Mouse (Mus musculus) heart, postnatal 36 days (tissue): Measurements from ENCODE around the gene Slc17a7. TPM values are rescaled to one million over a fixed set of nuclear protein-coding genes. Genes with fewer than 3 reads are reported as not detected.
"Not testable (repeated sequence)": the region's sequence is repeated elsewhere in the genome, so short reads cannot be mapped to it uniquely, and the experiment has no call there.

ENCODE experiments used
- DNase-seq, 2 experiments: peaks; one replicate each; pipeline ENCODE4 v3.0.0; 2021 to 2022
- intact Hi-C: fragments of 180-260 bp; cut with DNase I; formaldehyde crosslinking; loops from one replicate; pipeline ENCODE4 v1.15.1; 2025
- total RNA-seq, 2 experiments: library from RNA; stranded (reverse); gene quantifications; 2 replicates each; pipeline ENCODE4 v1.2.3; 2021

Gene Slc17a7
- total RNA-seq, 2 experiments from 2014 or later = 19.7 to 21.0 TPM

DNA sequence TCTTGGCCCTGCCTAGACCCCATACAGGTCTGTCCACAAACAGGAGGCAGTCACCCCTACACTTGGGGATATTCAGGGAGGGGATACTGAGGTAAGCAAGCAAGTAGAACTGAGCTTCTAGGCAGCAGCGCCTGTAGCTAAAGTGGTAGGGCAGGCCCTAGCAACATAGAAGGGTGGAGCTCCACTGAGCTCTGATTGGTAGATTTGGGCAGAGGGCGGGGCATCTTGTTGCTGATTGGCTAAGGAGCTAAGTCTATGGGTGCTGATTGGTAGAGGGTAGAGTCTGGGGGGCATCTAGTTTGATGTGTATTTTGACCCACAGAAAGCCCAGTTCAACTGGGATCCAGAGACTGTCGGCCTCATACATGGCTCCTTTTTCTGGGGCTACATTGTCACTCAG is 5.7 kb downstream of the Slc17a7 start:
- intact Hi-C loops = no loop called here

DNA sequence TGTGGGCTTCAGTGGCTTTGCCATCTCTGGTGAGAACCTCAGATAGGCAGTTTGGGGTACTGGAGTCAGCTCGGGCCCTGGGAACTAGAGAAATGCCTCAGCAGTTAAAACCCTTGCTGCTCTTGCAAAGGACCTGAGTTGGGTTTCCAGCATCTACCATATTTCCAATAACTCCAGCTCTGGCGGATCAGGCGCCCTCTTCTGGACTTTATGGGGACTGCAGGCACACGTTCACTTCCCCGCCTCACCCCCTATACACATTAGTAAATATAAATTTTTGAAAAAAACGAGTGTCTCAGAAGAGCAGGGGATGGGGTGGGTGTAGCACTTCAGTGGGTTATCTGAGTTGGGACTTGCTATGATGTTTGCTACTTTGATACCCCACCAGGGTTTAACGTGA is 9.2 kb downstream of the Slc17a7 start:
- intact Hi-C loops = no loop called here
- peak in 1 of 2 experiments; percentile 33 for DNase-seq

More for the DNA sequence above, 5.7 kb downstream of the Slc17a7 start:
- DNase-seq = no peak

DNA sequence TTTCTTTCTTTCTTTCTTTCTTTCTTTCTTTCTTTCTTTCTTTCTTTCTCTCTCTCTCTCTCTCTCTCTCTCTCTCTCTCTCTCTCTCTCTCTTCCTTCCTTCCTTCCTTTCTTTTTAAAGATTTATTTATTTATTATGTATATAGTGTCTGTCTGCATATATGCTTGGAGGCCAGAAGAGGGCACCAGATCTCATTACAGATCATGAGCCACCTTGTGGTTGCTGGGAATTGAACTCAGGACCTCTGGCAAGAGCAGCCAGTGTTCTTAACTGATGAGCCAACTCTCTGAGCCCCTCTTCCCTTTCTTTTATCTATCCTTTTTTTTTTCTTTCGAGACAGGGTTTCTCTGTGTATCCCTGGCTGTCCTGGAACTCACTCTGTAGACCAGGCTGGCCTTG is 10.0 kb downstream of the Slc17a7 start:
- intact Hi-C loops, DNase-seq: not testable (repeated sequence)

DNA sequence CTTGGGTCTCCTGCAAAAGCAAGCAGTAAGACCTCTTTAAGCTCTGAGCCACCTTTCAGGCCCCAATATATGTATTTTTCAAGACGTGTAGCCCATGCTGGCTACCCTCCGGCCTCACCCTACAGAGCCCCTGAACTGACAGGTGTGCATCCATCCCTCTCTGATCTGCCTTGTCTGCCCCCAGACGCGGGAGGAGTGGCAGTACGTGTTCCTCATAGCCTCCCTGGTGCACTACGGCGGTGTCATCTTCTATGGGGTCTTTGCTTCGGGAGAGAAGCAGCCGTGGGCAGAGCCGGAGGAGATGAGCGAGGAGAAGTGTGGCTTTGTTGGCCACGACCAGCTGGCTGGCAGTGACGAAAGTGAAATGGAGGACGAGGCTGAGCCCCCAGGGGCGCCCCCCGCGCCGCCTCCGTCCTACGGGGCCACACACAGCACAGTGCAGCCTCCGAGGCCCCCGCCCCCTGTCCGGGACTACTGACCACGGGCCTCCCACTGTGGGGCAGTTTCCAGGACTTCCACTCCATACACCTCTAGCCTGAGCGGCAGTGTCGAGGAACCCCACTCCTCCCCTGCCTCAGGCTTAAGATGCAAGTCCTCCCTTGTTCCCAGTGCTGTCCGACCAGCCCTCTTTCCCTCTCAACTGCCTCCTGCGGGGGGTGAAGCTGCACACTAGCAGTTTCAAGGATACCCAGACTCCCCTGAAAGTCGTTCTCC is 11.0 kb downstream of the Slc17a7 start:
- intact Hi-C loops = no loop called here
- DNase-seq = no peak

DNA sequence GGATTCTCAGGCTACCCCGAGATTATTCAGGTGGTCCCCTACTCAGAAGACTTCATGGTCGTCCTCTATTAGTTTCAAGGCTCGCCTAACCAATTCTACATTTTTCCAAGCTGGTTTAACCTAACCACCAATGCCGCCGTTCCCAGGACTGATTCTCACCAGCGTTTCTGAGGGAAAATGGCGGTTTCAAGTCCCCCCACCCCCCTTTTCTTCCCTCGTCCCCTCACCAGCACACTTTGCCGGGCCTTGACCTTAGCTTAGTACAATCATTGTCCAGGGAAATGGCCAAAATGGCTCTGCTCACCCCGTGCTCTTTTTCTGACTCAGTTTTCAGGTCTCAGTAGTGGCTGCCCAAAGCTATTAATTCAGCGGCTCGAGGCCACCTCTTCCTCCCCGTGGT is 11.6 kb downstream of the Slc17a7 start:
- intact Hi-C loops = no loop called here
- no peak for DNase-seq

DNA sequence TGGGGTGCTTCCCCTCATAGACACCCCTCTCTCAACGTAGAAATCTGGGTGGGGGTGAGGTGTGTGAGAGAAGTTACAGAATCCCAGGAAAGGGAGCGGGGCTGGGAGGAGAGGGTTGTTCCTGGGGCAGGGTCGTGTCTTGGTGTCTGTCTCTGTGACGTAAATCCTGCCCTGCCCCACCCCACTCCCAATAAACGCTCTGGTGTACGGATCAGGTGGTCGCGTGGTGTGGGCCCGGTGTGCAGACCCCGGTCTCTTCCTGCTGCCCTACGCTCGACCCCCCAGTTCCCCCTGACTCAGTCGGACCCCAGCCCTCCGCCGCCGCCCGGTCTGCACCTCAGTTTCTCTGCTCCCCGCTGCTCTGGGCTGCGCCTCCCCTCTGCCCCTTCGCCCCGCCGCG is 12.2 kb downstream of the Slc17a7 start:
- no peak for DNase-seq
- intact Hi-C loops = no loop called here

DNA sequence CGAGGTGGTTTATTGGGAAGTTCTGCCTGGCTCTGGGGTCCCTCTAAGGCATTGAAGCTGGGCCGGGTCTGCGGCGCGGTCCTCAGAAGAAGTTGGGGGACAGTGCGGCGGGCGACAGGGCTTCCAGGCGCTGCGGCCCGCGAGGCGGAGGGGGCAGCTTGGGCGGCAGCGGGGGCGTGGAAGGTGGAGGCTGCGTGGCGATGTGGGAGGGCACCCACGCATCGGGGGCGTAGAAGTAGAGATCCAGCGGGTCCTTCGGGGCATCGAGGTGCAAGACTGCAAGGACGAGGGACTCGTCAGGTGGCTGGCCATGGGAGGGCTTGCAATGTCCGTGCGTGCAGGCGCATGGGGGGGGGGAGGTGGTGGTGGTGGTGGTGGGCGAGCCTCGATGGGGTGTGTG is 12.6 kb downstream of the Slc17a7 start:
- intact Hi-C loops = no loop called here
- DNase-seq = no peak

DNA sequence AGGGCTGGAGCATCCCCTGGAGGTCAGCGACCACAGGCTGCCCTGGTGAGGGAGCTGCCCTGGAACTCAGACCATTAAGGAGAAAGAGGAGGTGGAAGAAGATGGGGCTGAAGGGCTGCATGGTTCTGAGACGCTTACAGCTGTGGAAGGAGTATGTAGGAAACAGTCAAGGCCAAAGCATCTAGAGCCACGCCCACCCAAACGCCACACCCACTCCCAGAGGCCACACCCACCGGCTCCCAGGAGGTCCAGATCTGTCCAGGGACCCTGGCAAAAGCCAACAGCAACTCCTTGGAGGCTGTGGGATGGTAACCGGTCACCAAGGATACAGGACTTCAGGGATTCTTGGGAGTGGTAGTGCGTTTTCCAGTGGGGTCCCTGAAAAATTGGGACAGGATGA is 14.8 kb downstream of the Slc17a7 start:
- DNase-seq = no peak
- intact Hi-C loops = no loop called here

DNA sequence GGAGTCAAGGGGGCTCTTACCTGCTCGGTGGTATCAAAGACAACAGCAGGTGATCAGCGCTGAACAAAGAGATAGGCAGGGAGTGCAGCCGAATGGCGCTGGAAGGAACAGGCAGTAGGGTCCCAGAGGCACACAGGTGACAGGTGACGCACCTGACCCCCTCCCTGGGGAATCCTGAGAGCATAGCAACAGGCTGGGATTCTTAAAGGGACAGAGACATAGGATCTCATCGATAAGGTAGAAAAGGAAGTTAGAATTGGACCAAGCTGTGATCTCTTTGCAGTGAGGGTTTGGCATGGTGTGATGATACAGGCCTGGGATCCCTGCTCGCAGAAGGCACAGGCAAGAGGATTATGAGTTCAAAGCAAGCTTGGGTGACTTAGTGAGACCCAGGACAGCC is 15.7 kb downstream of the Slc17a7 start, which contains the start of gene Gfy:
Gfy (minus strand) TSS at position 101 of the 400 bp plus-strand sequence.
- intact Hi-C loops = no loop called here
- DNase-seq = no peak

DNA sequence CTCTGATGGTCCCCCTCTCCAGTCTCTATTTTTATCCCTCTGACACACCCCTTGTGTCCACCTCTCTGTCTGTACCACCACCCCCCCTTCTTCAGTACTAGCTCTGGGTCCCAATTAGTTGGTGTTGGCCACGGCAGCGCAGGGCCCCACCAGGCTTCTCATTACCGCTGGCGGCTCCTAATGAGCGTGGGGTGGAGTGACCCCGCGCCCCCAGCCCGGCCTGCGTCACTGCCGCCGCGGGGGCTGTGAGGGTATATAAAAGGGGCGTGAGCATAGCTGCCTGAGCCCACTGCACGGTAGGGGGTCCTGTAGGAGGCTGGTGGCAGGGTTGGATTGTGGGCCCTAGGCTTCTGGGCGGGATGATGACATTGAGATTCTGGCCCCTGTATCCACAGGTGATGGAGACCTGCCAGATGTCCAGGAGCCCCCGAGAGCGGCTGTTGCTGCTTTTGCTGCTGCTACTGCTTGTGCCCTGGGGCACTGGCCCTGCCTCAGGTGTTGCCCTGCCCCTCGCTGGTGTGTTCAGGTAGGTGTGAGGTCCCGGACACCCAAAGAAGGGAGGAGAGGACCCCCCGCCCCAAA is 17.2 kb downstream of the Slc17a7 start, which contains the start of gene Pth2:
Pth2 (plus strand) TSS at position 100 of the 582 bp plus-strand sequence.
- no peak for DNase-seq
- intact Hi-C loops = no loop called here

DNA sequence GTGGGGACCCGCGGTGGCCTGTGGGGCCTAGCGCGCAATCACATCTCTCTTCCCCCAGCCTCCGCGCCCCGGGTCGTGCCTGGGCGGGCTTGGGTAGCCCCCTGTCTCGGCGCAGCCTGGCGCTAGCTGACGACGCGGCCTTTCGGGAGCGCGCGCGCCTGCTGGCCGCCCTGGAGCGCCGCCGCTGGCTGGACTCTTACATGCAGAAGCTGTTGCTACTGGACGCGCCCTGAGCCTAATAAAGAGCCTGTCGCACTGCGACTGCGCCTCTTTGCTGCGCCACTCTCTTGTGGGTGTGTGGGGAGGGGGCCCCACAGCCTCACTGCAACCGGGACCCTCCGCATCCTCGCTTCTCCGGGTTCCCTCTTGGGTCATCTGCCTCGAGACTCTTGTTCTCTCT is 17.8 kb downstream of the Slc17a7 start:
- DNase-seq = no peak
- intact Hi-C loops = no loop called here

DNA sequence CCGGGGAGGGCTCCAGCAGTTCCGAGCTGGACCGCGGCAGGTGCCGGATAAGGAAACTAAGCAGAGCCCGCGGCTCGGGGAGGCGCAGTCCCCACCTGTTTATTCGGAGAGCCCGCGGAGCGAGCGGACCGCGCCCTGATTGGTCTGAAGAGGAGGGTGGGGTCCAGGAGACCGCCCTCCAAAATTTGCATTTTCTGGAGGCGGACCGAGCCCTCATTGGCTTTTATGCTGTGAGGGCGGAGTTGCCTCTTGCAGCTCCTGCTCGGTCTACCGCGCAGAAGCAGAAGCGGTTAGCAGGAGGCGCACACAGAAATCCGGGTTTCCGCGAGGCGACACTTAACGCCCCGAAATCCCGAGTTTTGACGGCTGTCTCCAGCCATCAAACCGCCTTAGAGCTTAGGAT is 18.5 kb downstream of the Slc17a7 start:
- peak; percentile 82 to 84 for DNase-seq
- intact Hi-C loops = no loop called here

DNA sequence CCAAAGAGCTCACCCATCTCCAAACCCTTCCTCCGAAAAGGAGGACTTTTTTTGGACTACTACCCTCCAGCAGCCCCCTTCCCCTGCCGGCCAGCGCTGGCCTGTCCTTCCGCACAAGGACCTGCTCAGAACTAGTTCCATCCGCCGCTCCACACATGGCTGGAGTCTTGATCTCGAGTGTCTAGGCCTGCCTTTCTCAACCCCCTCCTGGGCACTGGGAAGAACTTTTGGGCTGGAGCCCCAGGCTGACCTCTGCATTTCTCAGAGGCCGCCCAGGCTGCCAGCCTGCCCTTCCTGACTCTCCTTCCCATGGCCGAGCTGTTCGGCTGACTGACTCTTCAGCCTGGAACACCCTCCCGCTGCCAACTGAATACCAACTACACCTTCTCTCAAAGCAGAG is 18.9 kb downstream of the Slc17a7 start:
- intact Hi-C loops = no loop called here
- no peak for DNase-seq

DNA sequence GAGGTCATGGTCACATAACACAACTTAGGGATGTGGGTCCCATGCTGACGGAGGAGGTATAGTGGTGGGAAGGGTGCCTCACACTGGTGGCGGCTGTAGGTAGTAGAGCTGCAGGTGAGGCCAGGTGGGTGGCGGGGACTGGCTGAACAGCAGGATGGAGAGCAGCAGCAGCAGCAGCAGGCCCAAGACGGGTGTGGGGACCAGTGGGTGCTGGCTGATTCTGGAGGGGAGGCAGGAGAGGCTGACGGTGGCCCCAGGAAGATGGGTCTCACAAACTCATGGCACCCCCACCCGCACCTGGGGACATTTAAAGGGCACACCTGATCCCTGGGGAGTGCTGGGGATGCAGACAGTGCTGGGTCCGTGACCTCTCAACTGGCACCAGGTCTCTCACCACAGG is 19.9 kb downstream of the Slc17a7 start:
- intact Hi-C loops = no loop called here
- no peak for DNase-seq

DNA sequence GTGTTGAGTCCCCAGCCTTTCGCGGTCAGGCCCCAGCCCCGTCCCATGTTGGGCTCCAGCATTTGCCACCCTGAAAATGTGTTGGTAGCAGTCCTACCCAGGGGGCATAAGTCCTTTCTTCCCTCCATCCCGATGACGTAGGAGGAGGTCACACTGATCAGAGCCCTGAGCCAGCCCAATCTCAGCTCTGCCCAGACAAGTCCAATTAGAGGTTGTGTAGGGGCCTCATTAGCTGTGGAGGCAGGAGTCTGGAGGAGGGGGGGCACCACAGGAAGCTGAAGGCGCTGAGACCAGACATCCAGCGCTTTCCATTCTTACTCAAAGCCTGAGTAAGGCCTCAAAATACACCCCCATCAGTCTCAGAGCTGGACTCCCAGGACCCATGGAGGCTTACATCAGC is 22.2 kb downstream of the Slc17a7 start:
- no peak for DNase-seq
- intact Hi-C loops = no loop called here

DNA sequence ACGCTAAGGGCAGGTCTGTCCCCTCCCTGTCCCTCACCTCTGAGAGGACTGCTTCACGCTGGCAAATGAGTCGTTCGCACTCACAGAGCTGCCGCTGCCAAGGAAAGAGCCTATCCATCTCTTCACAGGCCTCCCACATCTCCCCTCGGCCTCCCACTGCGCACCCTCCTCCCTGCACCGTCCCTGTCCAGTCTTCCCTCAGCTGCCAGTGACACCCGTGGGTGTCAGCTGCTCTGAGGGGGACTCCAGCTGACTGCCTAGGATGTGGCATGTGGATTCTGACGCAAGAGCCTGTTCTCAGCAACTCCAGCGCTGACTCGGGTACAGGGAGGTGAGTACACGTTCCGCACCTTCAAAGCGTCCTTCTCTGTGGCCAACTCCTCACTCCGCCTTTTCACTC is 25.9 kb downstream of the Slc17a7 start:
- intact Hi-C loops = no loop called here
- no peak for DNase-seq

DNA sequence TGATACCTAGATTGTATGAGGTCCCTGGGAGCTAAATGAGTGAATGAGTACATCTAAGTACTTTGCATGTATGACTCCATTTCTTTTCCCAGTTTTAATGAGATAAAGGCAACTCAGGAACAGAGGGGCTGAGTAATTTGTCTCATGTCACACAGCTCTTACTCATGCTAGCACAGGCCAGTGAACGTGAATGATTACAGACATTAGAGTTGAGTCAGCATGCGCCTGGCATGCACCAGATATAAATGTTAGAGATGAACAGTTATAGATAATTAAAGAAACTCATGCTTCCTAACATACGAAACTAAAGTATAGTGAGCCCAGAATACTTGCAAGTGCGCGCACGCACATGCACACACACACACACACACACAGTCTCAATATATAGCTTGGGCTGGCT is 26.4 kb downstream of the Slc17a7 start:
- DNase-seq = no peak
- intact Hi-C loops = no loop called here

DNA sequence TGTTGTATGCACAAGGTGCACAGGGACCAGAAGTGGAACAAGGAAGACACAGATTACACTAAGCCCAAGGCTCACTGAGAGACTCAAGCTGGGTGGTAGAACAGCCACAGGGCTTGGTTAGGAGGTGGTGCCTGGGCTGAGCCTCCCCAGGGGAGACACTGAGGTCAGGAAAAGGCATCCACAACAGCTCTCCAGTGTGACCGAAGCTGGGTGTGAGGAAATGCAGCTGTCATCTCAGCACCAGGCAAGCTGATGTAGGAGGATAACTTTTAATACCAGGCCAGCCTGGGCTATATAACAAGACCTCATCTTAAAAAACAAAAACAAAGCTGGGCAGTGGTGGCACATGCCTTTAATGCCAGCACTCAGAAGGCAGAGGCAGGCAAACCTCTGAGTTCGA is 27.4 kb downstream of the Slc17a7 start:
- DNase-seq = no peak
- intact Hi-C loops = no loop called here

DNA sequence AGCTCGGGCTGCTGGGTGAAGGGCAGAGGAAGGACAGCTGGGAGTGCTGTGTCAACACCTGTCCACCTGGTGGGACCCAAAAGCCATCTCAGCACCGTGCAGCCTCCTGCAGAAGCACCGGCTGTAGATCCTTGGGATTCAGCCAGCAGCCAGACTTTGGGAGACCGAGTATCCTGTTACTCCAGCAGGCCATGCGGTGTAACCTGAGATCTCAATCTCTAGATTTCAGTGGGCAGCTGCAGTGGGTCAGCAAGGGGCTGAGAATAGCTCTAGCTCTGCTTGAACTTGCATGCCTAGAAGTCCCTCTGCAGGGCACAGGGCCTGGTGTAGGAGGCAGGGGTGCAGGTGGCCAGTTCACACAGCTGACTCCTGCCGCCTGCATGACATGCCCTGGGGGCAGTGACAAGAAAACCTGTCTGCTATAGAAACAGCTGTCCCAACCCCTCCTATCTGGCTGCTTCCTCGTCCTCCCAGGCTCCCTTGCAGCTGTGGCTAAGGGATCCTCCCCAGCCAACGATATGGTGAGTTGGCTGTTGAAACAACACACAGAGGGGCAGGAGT is 28.1 kb downstream of the Slc17a7 start:
- intact Hi-C loops = no loop called here
- DNase-seq = no peak

DNA sequence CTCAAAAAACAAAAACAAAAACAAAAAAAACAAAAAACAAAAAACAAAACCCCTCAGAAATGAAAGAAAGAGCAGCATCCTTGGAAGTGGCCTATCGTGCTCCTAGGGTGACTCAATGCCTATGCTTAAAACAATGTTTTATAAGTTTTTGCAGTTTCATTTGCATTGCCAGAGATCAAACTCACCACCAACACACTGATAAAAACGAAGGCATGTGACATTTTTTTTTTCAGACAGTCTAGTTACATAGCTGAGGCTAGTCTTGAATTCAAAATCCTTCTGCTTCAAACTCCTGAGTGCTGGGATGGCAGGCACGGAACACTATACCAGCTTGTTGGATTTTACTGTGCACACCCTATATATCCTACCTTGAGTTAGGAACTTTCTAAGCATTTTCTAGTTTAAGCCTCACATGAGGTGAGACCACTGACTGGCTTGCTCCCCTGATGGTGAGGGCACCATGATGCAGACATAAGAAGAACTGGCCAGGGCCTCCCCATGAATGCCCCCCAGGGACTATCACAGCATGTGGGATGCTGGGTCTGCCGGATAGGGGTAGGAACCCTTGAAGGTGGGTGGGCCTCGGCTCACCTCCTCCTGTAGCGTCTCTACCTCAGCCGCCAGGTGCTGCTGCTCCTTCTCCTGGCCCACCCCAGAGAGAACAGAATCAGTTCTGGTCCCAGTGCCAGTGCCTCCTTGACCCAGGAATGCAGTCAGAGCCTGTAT is 29.0 kb downstream of the Slc17a7 start:
- no peak for DNase-seq
- intact Hi-C loops = no loop called here

DNA sequence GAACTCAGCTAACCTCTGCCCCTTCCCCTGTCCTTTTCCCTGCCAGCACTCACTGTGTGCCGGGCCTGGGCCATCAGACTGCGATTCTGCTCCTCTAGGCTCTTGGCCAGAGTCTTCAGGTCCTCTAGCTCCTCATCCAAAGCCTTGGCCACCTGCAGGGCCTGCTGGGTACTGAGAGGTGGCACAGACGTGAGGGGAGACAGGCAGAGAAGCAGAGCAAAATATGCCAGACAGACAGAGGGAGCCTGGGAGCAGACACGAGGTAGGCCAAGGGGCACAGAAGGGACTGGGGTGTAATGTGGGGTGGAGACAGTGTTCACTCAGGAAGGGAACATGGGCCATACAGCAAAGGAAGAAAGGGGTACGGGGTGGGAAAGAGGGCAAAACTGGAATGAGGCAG is 29.7 kb downstream of the Slc17a7 start:
- intact Hi-C loops = no loop called here
- DNase-seq = no peak
